13 mouse cellular contexts compared by ENCODE assay signal in the genomic region with DNA sequence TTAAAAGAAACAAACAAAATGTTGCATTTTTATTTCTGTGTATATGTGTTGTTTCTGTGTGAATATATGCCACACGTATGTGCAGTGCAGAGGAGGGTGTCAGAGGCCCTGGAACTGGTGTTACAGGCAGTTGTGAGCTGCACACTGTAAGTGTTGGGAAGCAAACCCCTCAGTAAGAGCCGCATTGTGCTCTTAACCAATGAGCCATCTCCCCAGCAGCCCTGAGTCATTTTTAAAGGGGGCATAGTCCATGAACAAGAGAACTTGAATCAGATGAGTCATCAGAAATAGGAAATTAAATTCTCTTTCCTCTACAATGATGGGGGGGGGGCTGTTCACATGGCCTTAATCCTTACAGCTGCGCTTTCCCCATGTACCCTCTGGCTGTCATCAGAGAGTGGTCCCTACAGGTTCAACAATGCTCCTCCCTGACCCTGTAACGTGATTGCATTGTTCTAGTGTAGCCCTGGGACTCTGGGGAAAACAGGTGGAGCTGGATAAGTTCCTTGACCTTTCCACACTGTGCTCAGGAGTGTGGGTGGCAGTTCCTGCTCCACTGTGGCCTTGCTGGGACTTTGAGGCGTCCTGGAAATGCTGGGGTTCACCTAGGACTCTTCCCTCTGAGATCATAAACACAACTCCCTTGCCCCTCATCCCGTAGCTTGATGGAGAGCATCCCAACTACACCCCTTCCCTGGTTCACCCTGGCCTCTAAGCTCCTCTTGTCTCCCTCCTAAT. TPM values are rescaled to one million over a fixed set of nuclear protein-coding genes. Genes with fewer than 3 reads are reported as not detected.
DNase-seq lines count a peak whose midpoint lies in the region; ATAC-seq and TF ChIP-seq lines count a peak whose summit lies in the region.
"Had no signal": no experiment of that assay in that cellular context is flagged by ENCODE, and none has a peak within 500 bp of the region (broad histone marks: within the 10 kb centered on the region; RNA-seq: fewer than 3 reads in every experiment).

No protein-coding gene starts in this region.

- no peaks in the 10 kb centered on the region for H3K9me3 ChIP-seq in embryonic facial prominence, embryonic 12.5 days
- H3K9me3 ChIP-seq: embryonic facial prominence, embryonic 15.5 days; heart, embryonic 10.5 days; hindbrain, embryonic 12.5 days had no signal

- 63% methylated on average over 6 of the region's 6 CpGs for WGBS in embryonic facial prominence, embryonic 12.5 days
- WGBS in small intestine, adult 2 months, result 31% methylated on average over 6 of the region's 6 CpGs

- no peaks in the 10 kb centered on the region for H3K36me3 ChIP-seq in embryonic facial prominence, embryonic 12.5 days
- H3K36me3 ChIP-seq in small intestine, adult 2 months (ENCODE audit: control insufficient read depth, insufficient read depth, low read length), result peaks cover 7% of the 10 kb centered on the region; the same call in 1 of the 2 replicates
- H3K36me3 ChIP-seq: embryonic facial prominence, embryonic 15.5 days; heart, embryonic 10.5 days; hindbrain, embryonic 12.5 days had no signal

- peak overlapping the region; percentile 20; the same call in 1 of the 2 replicates for H3K27ac ChIP-seq in embryonic facial prominence, embryonic 12.5 days
- peak overlapping the region; percentile 92 for H3K27ac ChIP-seq in small intestine, adult 2 months (ENCODE audit: insufficient read depth, low read depth, low read length)
- H3K27ac ChIP-seq: embryonic facial prominence, embryonic 15.5 days; heart, embryonic 10.5 days; hindbrain, embryonic 12.5 days had no signal

- DNase-seq in heart, adult 11 months, result peak; percentile 91
- no peak for DNase-seq in heart, adult 9 months (ENCODE audit: low spot score in 2 of 2)
- peak; percentile 26 for DNase-seq in 416B (ENCODE audit: low read depth)
- DNase-seq in layer of hippocampus, adult 8-10 months (ENCODE audit: low spot score in 2 of 2), result no peak
- DNase-seq in urinary bladder, adult 18-20 months (ENCODE audit: low spot score in 2 of 2), result no peak
- DNase-seq: cerebellum, adult 2 months; gastrocnemius, postnatal 25 days; heart, postnatal 10 days had no signal

- peaks cover 2% of the 10 kb centered on the region; the same call in 1 of the 2 replicates for H3K4me1 ChIP-seq in embryonic facial prominence, embryonic 12.5 days
- peaks cover 14% of the 10 kb centered on the region; the same call in 1 of the 2 replicates for H3K4me1 ChIP-seq in small intestine, adult 2 months (ENCODE audit: control insufficient read depth, insufficient read depth, insufficient read length, low read length)
- H3K4me1 ChIP-seq: embryonic facial prominence, embryonic 15.5 days; heart, embryonic 10.5 days; hindbrain, embryonic 12.5 days had no signal

- no peak overlapping the region for H3K4me2 ChIP-seq in embryonic facial prominence, embryonic 12.5 days (replicated peaks)
- H3K4me2 ChIP-seq: embryonic facial prominence, embryonic 15.5 days; hindbrain, embryonic 12.5 days had no signal

- 0 out of 2 replicates have a peak, but pooled peaks have one; percentile 13 for TF ChIP-seq POLR2A in small intestine, adult 2 months (IDR thresholded peaks at IDR 0.05; ENCODE audit: low read depth, low read length)

- ATAC-seq in embryonic facial prominence, embryonic 12.5 days (ENCODE audit: insufficient number of reproducible peaks, insufficient read depth, low FRiP score, low TSS enrichment), result 0 out of 2 replicates have a peak, but pooled peaks have one; percentile 58

- peaks cover 11% of the 10 kb centered on the region; the same call in 1 of the 2 replicates for H3K27me3 ChIP-seq in embryonic facial prominence, embryonic 12.5 days
- no peaks in the 10 kb centered on the region for H3K27me3 ChIP-seq in small intestine, adult 2 months (ENCODE audit: control insufficient read depth, insufficient read depth, low read length)
- H3K27me3 ChIP-seq: embryonic facial prominence, embryonic 15.5 days had no signal

- no peak for TF ChIP-seq CTCF in small intestine, adult 2 months (IDR thresholded peaks at IDR 0.05; ENCODE audit: extremely low read depth, insufficient read length, insufficient replicate concordance, low read depth, low read length)

- no peak overlapping the region for H3K4me3 ChIP-seq in embryonic facial prominence, embryonic 12.5 days
- no peak overlapping the region; the same call in 1 of the 2 replicates for H3K4me3 ChIP-seq in small intestine, adult 2 months (ENCODE audit: low read depth, low read length)
- H3K4me3 ChIP-seq: embryonic facial prominence, embryonic 15.5 days; heart, embryonic 10.5 days; hindbrain, embryonic 12.5 days had no signal

- no peak overlapping the region for H3K9ac ChIP-seq in embryonic facial prominence, embryonic 12.5 days
- H3K9ac ChIP-seq: embryonic facial prominence, embryonic 15.5 days; hindbrain, embryonic 12.5 days had no signal

RNA-seq across cellular contexts. Expression of a gene that starts 5.6 kb away (rescaled TPM):
- polyA plus RNA-seq in embryonic facial prominence, embryonic 12.5 days (2016; fragmentation: Nextera tagmentation; extraction: Ambion mirVana), result 8.9 and 9.4 TPM in 2 replicates
- polyA plus RNA-seq in small intestine, adult 2 months (2012; rRNA removed), result 24.3 and 219 TPM in 2 replicates
- total RNA-seq in layer of hippocampus, adult 8-10 months (2022), result 10 to 100 TPM; 12.3 to 14.8 (median 14.2) TPM

Comparison
In these comparisons a context has a peak if more than half of its experiments do, and no peak if none do; other contexts are left out.
1. DNase-seq: peak in heart, adult 11 months (single experiment) and 416B (single experiment); none in heart, adult 9 months (0 of 2), layer of hippocampus, adult 8-10 months (0 of 2) and urinary bladder, adult 18-20 months (0 of 2).